Mouse (Mus musculus) forebrain, embryonic 12.5 days (tissue): ENCODE data around the gene Atp1a4. TPM values are rescaled to one million over a fixed set of nuclear protein-coding genes. Genes with fewer than 3 reads are reported as not detected.

Experiments used
- ATAC-seq: fragments of 200-750 bp; cut with Nextera tagmentation; 2 replicates; pipeline ENCODE4 v1.8.0; 2017; ENCODE audit warnings: moderate TSS enrichment; ENCODE audit not compliant: low FRiP score
- H3K27ac ChIP-seq: fragments of 300-500 bp; sonication (generic); 2 replicates; pipeline ENCODE4 v1.5.1; 2016; ENCODE audit warnings: mild to moderate bottlenecking
- H3K27me3 ChIP-seq: fragments of 300-500 bp; sonication (generic); 2 replicates; pipeline ENCODE4 v1.6.1; 2016; ENCODE audit warnings: mild to moderate bottlenecking
- H3K36me3 ChIP-seq: fragments of 300-500 bp; sonication (generic); replicated peaks from 2 replicates; pipeline ENCODE4 v1.6.1; 2016; ENCODE audit warnings: mild to moderate bottlenecking
- H3K4me1 ChIP-seq: fragments of 300-500 bp; sonication (generic); 2 replicates; pipeline ENCODE4 v1.6.1; 2016
- H3K4me2 ChIP-seq: fragments of 300-500 bp; sonication (generic); 2 replicates; pipeline ENCODE4 v1.6.1; 2016; ENCODE audit warnings: mild to moderate bottlenecking, moderate library complexity
- H3K4me3 ChIP-seq: fragments of 300-500 bp; sonication (generic); replicated peaks from 2 replicates; pipeline ENCODE4 v1.5.1; 2016; ENCODE audit warnings: mild to moderate bottlenecking
- H3K9ac ChIP-seq: fragments of 300-500 bp; sonication (generic); 2 replicates; pipeline ENCODE4 v1.6.1; 2016; ENCODE audit warnings: mild to moderate bottlenecking
- H3K9me3 ChIP-seq: fragments of 300-500 bp; sonication (generic); 2 replicates; pipeline ENCODE4 v1.6.1; 2016
- WGBS: fragments of 180-500 bp; shearing (Covaris S2); methylation state at CpG from one replicate; pipeline ENCODE4 v1.1.7; 2016; 5-methylcytosine and 5-hydroxymethylcytosine counted together
- polyA plus RNA-seq: library from polyadenylated mRNA; unstranded; fragments of >200 nt; fragmentation: Nextera tagmentation; extraction: Ambion mirVana; gene quantifications from 2 replicates; pipeline ENCODE4 v1.2.1, GENCODE M21; 2016

The Atp1a4 gene
- polyA plus RNA-seq, 1 experiment from 2014 or later: 0.06 TPM

- Histone ChIP-seq H3K9ac (no peak overlapping the region), H3K9me3 (no peaks in the 10 kb centered on the region), H3K27ac (no peak overlapping the region), H3K4me2 (no peak overlapping the region), H3K4me1 (peaks cover 40% of the 10 kb centered on the region), H3K36me3 (no peaks in the 10 kb centered on the region), H3K4me3 (no peak overlapping the region), H3K27me3 (no peaks in the 10 kb centered on the region)
- WGBS: 68% methylated on average over 4 of the region's 4 CpGs
- ATAC-seq: no peak
Measured at GRCm38 (mm10) chr1:172213771-172214170, 44.4 kb downstream of the Atp1a4 start.

GRCm38 (mm10) chr1:172212776-172213175 lies 45.4 kb downstream of the Atp1a4 start:
- Histone ChIP-seq H3K27me3 (no peaks in the 10 kb centered on the region), H3K4me3 (no peak overlapping the region), H3K9me3 (no peaks in the 10 kb centered on the region), H3K4me1 (peaks cover 30% of the 10 kb centered on the region), H3K27ac (0 out of 2 replicates have a peak overlapping the region, but pooled peaks have one; percentile 31), H3K4me2 (no peak overlapping the region), H3K9ac (no peak overlapping the region), H3K36me3 (no peaks in the 10 kb centered on the region)
- WGBS: 58% methylated on average over 5 of the region's 5 CpGs
- ATAC-seq: no peak

- 9% methylated on average over 7 of the region's 7 CpGs for WGBS
- Histone ChIP-seq H3K9me3 (no peaks in the 10 kb centered on the region), H3K4me2 (peak overlapping the region; percentile 73), H3K27me3 (no peaks in the 10 kb centered on the region), H3K4me3 (peak overlapping the region; percentile 84; the same call in 1 of the 2 replicates), H3K36me3 (no peaks in the 10 kb centered on the region), H3K9ac (peak overlapping the region; percentile 91), H3K4me1 (peaks cover 55% of the 10 kb centered on the region), H3K27ac (peak overlapping the region; percentile 99)
- no peak for ATAC-seq
Measured at GRCm38 (mm10) chr1:172207111-172207584, 51.1 kb downstream of the Atp1a4 start.

- H3K4me3 ChIP-seq: peak within 1 kb of the TSS; percentile 84
- H3K27ac ChIP-seq: peak within 1 kb of the TSS; percentile 99
- WGBS: under 1% methylated on average over 40 of the region's 40 CpGs
- no peaks in the 10 kb centered on the region for H3K27me3 ChIP-seq
- H3K9me3 ChIP-seq: no peaks in the 10 kb centered on the region
- peak within 1 kb of the TSS; percentile 73 for H3K4me2 ChIP-seq
- peaks cover 60% of the 10 kb centered on the region for H3K4me1 ChIP-seq
- H3K36me3 ChIP-seq: no peaks in the 10 kb centered on the region
- peak within 1 kb of the TSS; percentile 91 for H3K9ac ChIP-seq
- ATAC-seq: peak; percentile 74
Measured at GRCm38 (mm10) chr1:172206141-172206917, 51.9 kb downstream of the Atp1a4 start, which contains the start of gene Pea15a. TSS of gene Pea15a (minus strand) at chr1:172206804.

- H3K9me3 ChIP-seq: no peaks in the 10 kb centered on the region
- 4% methylated on average over 3 of the region's 3 CpGs for WGBS
- peaks cover 66% of the 10 kb centered on the region for H3K4me1 ChIP-seq
- H3K9ac ChIP-seq: peak overlapping the region; percentile 91
- H3K27ac ChIP-seq: peak overlapping the region; percentile 99
- ATAC-seq: no peak
- H3K4me2 ChIP-seq: peak overlapping the region; percentile 73
- no peaks in the 10 kb centered on the region for H3K36me3 ChIP-seq
- no peaks in the 10 kb centered on the region for H3K27me3 ChIP-seq
- peak overlapping the region; percentile 84 for H3K4me3 ChIP-seq
Measured at GRCm38 (mm10) chr1:172205741-172206087, 52.5 kb downstream of the Atp1a4 start.

- Histone ChIP-seq H3K9me3 (no peaks in the 10 kb centered on the region), H3K27ac (peak overlapping the region; percentile 99), H3K4me2 (peak overlapping the region; percentile 73), H3K4me3 (peak overlapping the region; percentile 84), H3K27me3 (no peaks in the 10 kb centered on the region), H3K9ac (peak overlapping the region; percentile 91), H3K4me1 (peaks cover 71% of the 10 kb centered on the region), H3K36me3 (peaks cover 4% of the 10 kb centered on the region)
- no peak for ATAC-seq
- WGBS: 14% methylated on average over 15 of the region's 15 CpGs
Measured at GRCm38 (mm10) chr1:172204814-172205740, 53.1 kb downstream of the Atp1a4 start.

- Histone ChIP-seq H3K4me2 (peak overlapping the region; percentile 73), H3K27me3 (no peaks in the 10 kb centered on the region), H3K9me3 (no peaks in the 10 kb centered on the region), H3K36me3 (peaks cover 12% of the 10 kb centered on the region), H3K4me3 (peak overlapping the region; percentile 84), H3K27ac (peak overlapping the region; percentile 99), H3K4me1 (peaks cover 76% of the 10 kb centered on the region), H3K9ac (peak overlapping the region; percentile 91)
- no peak for ATAC-seq
- WGBS: 0% methylated on average over 9 of the region's 9 CpGs
Measured at GRCm38 (mm10) chr1:172204033-172204813, 54.0 kb downstream of the Atp1a4 start.

GRCm38 (mm10) chr1:172203566-172203965 lies 54.6 kb downstream of the Atp1a4 start:
- H3K4me2 ChIP-seq: peak overlapping the region; percentile 73
- 1% methylated on average over 4 of the region's 4 CpGs for WGBS
- ATAC-seq: no peak

GRCm38 (mm10) chr1:172202894-172203522 lies 55.2 kb downstream of the Atp1a4 start:
- H3K27me3 ChIP-seq: no peaks in the 10 kb centered on the region
- WGBS: 6% methylated on average over 2 of the region's 2 CpGs
- peak overlapping the region; percentile 84 for H3K4me3 ChIP-seq
- peak overlapping the region; percentile 91 for H3K9ac ChIP-seq
- H3K4me2 ChIP-seq: peak overlapping the region; percentile 73
- no peaks in the 10 kb centered on the region for H3K9me3 ChIP-seq
- H3K27ac ChIP-seq: peak overlapping the region; percentile 99
- H3K36me3 ChIP-seq: peaks cover 23% of the 10 kb centered on the region
- peak; percentile 65 for ATAC-seq
- H3K4me1 ChIP-seq: peaks cover 79% of the 10 kb centered on the region

More at GRCm38 (mm10) chr1:172203566-172203965, 54.6 kb downstream of the Atp1a4 start:
- H3K36me3 ChIP-seq: peaks cover 18% of the 10 kb centered on the region
- H3K9me3 ChIP-seq: no peaks in the 10 kb centered on the region
- H3K27me3 ChIP-seq: no peaks in the 10 kb centered on the region
- H3K4me1 ChIP-seq: peaks cover 76% of the 10 kb centered on the region
- peak overlapping the region; percentile 91 for H3K9ac ChIP-seq
- H3K27ac ChIP-seq: peak overlapping the region; percentile 99
- peak overlapping the region; percentile 84 for H3K4me3 ChIP-seq

- H3K36me3 ChIP-seq: peaks cover 31% of the 10 kb centered on the region
- H3K9me3 ChIP-seq: no peaks in the 10 kb centered on the region
- peak overlapping the region; percentile 84 for H3K4me3 ChIP-seq
- 6% methylated on average over 14 of the region's 14 CpGs for WGBS
- peak overlapping the region; percentile 73 for H3K4me2 ChIP-seq
- H3K4me1 ChIP-seq: peaks cover 73% of the 10 kb centered on the region
- no peaks in the 10 kb centered on the region for H3K27me3 ChIP-seq
- ATAC-seq: no peak
- peak overlapping the region; percentile 99 for H3K27ac ChIP-seq
- peak overlapping the region; percentile 61 for H3K9ac ChIP-seq
Measured at GRCm38 (mm10) chr1:172201967-172202880, 56.0 kb downstream of the Atp1a4 start.
